Mouse (Mus musculus): ENCODE results near the gene Plekhg4. TPM values are rescaled to one million over a fixed set of nuclear protein-coding genes. Genes with fewer than 3 reads are reported as not detected.

Plekhg4 gene
- polyA plus RNA-seq, 1 experiment from 2014 or later: 0.52 TPM

DNA sequence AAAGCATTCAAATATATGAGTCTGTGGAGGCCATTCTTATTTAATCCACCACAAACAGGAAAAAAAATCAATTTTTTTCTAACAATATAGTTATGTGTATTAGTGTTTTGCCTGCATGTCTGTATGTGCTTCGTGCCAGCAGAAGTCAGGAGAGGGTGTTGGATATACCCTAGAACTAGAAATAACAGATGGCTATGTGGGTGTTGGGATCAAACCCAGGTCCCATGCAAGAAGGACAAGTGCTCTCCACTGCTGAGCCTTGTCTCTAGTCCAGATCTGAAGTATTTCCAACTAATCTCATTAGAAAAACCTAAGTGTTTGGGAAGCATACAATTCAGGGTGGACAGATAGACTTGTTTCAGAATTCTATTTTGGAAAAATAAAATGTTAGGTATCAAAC lies 48.9 kb downstream of the Plekhg4 start:
- Histone ChIP-seq H3K27me3 (ENCODE audit: insufficient read depth, poor library complexity, severe bottlenecking) (no peaks in the 10 kb centered on the region), H3K4me1 (replicated peaks) (no peaks in the 10 kb centered on the region)
- 71% methylated on average over 1 of the region's 1 CpGs for WGBS

DNA sequence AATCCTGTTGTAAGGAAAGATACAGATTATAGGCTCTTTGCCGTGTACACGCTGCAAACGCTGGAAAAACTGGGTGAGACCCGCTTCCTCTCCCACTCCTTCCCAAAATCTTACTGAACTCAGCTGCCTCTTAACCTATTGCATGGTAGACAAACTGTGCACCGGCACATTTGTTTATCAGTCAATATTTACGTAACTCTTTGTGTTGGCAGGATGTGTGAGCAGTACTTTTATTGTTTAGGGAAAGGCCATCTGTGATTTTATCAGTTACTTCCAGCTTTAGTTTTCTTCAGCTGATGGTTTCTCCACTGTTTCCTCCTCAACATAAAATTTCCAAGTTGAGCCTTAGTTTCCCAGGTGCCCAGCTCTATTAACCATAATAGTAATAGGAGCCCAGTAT lies 53.8 kb downstream of the Plekhg4 start:
- Histone ChIP-seq H3K4me1 (replicated peaks) (no peaks in the 10 kb centered on the region; the same call in 1 of the 2 replicates), H3K27me3 (ENCODE audit: insufficient read depth, poor library complexity, severe bottlenecking) (no peaks in the 10 kb centered on the region), H3K4me3 (no peak overlapping the region), H3K36me3 (no peaks in the 10 kb centered on the region), H3K27ac (no peak overlapping the region), H3K9me3 (no peaks in the 10 kb centered on the region)
- WGBS: 84% methylated on average over 6 of the region's 6 CpGs
- no peak for DNase-seq (ENCODE audit: low spot score)

More for the DNA sequence above, 48.9 kb downstream of the Plekhg4 start:
- H3K36me3 ChIP-seq: no peaks in the 10 kb centered on the region
- H3K4me3 ChIP-seq: no peak overlapping the region
- no peak overlapping the region for H3K27ac ChIP-seq
- H3K9me3 ChIP-seq: no peaks in the 10 kb centered on the region
- no peak for DNase-seq (ENCODE audit: low spot score)

DNA sequence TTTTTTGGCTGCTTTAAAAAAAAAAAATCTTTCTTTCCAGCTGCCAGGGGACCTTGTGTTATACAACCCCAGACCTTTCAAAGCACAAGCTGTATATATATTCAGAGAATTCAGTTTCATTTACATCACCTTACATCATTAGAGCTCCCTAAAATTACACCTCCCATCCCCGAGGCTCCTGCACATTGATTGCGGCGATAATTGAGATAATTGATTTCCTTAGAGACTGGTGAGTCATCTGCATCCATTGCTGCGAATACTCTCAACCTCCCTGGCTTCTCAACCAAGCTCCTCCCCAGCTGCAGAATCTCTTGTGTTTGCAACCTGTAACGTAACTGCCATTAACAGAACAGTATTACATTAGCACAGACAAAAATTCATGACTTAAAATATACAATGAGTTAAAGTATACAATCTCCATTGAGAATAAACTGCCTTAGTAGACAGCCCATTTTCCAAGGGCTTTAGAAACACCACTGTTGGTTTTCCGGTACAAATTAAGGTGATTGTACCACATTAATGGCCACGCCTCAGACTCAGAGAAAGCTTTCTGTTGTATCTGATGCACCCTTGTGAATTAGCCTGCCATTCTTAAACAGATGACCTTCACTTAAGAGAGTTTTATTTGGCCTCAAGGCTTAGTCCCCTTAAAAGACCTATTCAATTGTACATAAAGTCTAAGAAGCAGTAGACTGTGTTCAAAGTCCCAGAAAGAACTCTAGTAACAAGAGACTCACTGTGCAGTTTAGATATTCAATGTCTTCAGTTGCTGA lies 58.9 kb downstream of the Plekhg4 start:
- H3K27ac ChIP-seq: peak overlapping the region; percentile 54; the same call in 1 of the 2 replicates
- DNase-seq (ENCODE audit: low spot score): no peak
- no peak overlapping the region for H3K4me3 ChIP-seq
- no peaks in the 10 kb centered on the region for H3K27me3 ChIP-seq (ENCODE audit: insufficient read depth, poor library complexity, severe bottlenecking)
- 65% methylated on average over 7 of the region's 7 CpGs for whole genome bisulfite sequencing
- H3K4me1 ChIP-seq (replicated peaks): peaks cover 20% of the 10 kb centered on the region
- no peaks in the 10 kb centered on the region for H3K9me3 ChIP-seq
- H3K36me3 ChIP-seq: no peaks in the 10 kb centered on the region

Other genes with a start within 250 kb of the Plekhg4 start
- gene Ces4a, start 241.5 kb upstream of the Plekhg4 start, polyA plus RNA-seq (2016; fragmentation: Nextera tagmentation; extraction: Ambion mirVana): not detected in 2 replicates
- 42.1 and 54.9 TPM in 2 replicates for gene Cbfb, start 202.6 kb upstream of the Plekhg4 start, polyA plus RNA-seq (2016; fragmentation: Nextera tagmentation; extraction: Ambion mirVana)
- 27.0 and 27.1 TPM in 2 replicates for gene D230025D16Rik, start 148.1 kb upstream of the Plekhg4 start, polyA plus RNA-seq (2016; fragmentation: Nextera tagmentation; extraction: Ambion mirVana)
- gene B3gnt9, start 118.1 kb upstream of the Plekhg4 start, polyA plus RNA-seq (2016; fragmentation: Nextera tagmentation; extraction: Ambion mirVana): 2.6 and 3.3 TPM in 2 replicates
- gene Tradd, start 108.7 kb upstream of the Plekhg4 start, polyA plus RNA-seq (2016; fragmentation: Nextera tagmentation; extraction: Ambion mirVana): 15.4 and 16.3 TPM in 2 replicates
- 1.0 and 1.6 TPM in 2 replicates for gene Fbxl8, start 108.6 kb upstream of the Plekhg4 start, polyA plus RNA-seq (2016; fragmentation: Nextera tagmentation; extraction: Ambion mirVana)
- gene Hsf4, start 103.5 kb upstream of the Plekhg4 start, polyA plus RNA-seq (2016; fragmentation: Nextera tagmentation; extraction: Ambion mirVana): 0.09 and 0.20 TPM in 2 replicates
- 1.2 and 2.1 TPM in 2 replicates for gene Nol3, start 97.1 kb upstream of the Plekhg4 start, polyA plus RNA-seq (2016; fragmentation: Nextera tagmentation; extraction: Ambion mirVana)
- gene 4931428F04Rik, start 83.4 kb upstream of the Plekhg4 start, polyA plus RNA-seq (2016; fragmentation: Nextera tagmentation; extraction: Ambion mirVana): 26.5 and 43.8 TPM in 2 replicates
- gene Exoc3l, start 77.2 kb upstream of the Plekhg4 start, polyA plus RNA-seq (2016; fragmentation: Nextera tagmentation; extraction: Ambion mirVana): 12.4 and 15.2 TPM in 2 replicates
- gene E2f4, start 75.6 kb upstream of the Plekhg4 start, polyA plus RNA-seq (2016; fragmentation: Nextera tagmentation; extraction: Ambion mirVana): 120 and 128 TPM in 2 replicates
- 2.1 and 2.9 TPM in 2 replicates for gene Elmo3, start 67.7 kb upstream of the Plekhg4 start, polyA plus RNA-seq (2016; fragmentation: Nextera tagmentation; extraction: Ambion mirVana)
- gene Lrrc29, start 47.0 kb upstream of the Plekhg4 start, polyA plus RNA-seq (2016; fragmentation: Nextera tagmentation; extraction: Ambion mirVana): 1.2 and 1.3 TPM in 2 replicates
- 110 and 113 TPM in 2 replicates for gene Tmem208, start 46.9 kb upstream of the Plekhg4 start, polyA plus RNA-seq (2016; fragmentation: Nextera tagmentation; extraction: Ambion mirVana)
- 2.4 and 2.8 TPM in 2 replicates for gene Fhod1, start 25.3 kb upstream of the Plekhg4 start, polyA plus RNA-seq (2016; fragmentation: Nextera tagmentation; extraction: Ambion mirVana)
- 4.1 and 4.3 TPM in 2 replicates for gene Slc9a5, start 24.4 kb upstream of the Plekhg4 start, polyA plus RNA-seq (2016; fragmentation: Nextera tagmentation; extraction: Ambion mirVana)
- gene Kctd19, start 40.2 kb downstream of the Plekhg4 start, polyA plus RNA-seq (2016; fragmentation: Nextera tagmentation; extraction: Ambion mirVana): 0.12 TPM in 1 of 2 replicates, not detected in the other
- gene Lrrc36, start 40.3 kb downstream of the Plekhg4 start, polyA plus RNA-seq (2016; fragmentation: Nextera tagmentation; extraction: Ambion mirVana): 1.8 and 2.5 TPM in 2 replicates
- 131 and 243 TPM in 2 replicates for gene Tppp3, start 98.3 kb downstream of the Plekhg4 start, polyA plus RNA-seq (2016; fragmentation: Nextera tagmentation; extraction: Ambion mirVana)
- 23.3 and 29.2 TPM in 2 replicates for gene Zdhhc1, start 123.6 kb downstream of the Plekhg4 start, polyA plus RNA-seq (2016; fragmentation: Nextera tagmentation; extraction: Ambion mirVana)
- gene Hsd11b2, start 145.5 kb downstream of the Plekhg4 start, polyA plus RNA-seq (2016; fragmentation: Nextera tagmentation; extraction: Ambion mirVana): 24.1 and 36.7 TPM in 2 replicates
- gene Atp6v0d1, start 192.8 kb downstream of the Plekhg4 start, polyA plus RNA-seq (2016; fragmentation: Nextera tagmentation; extraction: Ambion mirVana): 90.8 and 119 TPM in 2 replicates
- gene Ripor1, start 232.0 kb downstream of the Plekhg4 start, polyA plus RNA-seq (2016; fragmentation: Nextera tagmentation; extraction: Ambion mirVana): 17.7 and 23.7 TPM in 2 replicates

Data from hindbrain, embryonic 10.5 days (tissue).